Mouse (Mus musculus): Measurements from ENCODE around the gene Gng12. TPM values are rescaled to one million over a fixed set of nuclear protein-coding genes. Genes with fewer than 3 reads are reported as not detected.

Gene Gng12
- total and polyA plus RNA-seq, 2 experiments from 2014 or later: 20.1 to 41.0 TPM

- 67% methylated on average over 5 of the region's 5 CpGs for WGBS
- no peaks in the 10 kb centered on the region for H3K36me3 ChIP-seq (replicated peaks; ENCODE audit: control insufficient read depth, insufficient read depth, low read length)
- H3K9me3 ChIP-seq (replicated peaks; ENCODE audit: control insufficient read depth, low read length): no peaks in the 10 kb centered on the region
- peaks cover 19% of the 10 kb centered on the region for H3K4me1 ChIP-seq (ENCODE audit: control insufficient read depth, insufficient read depth)
- no peak overlapping the region for H3K27ac ChIP-seq (ENCODE audit: low read depth)
- no peaks in the 10 kb centered on the region for H3K27me3 ChIP-seq (ENCODE audit: control insufficient read depth, insufficient read depth, low read length)
- H3K4me2 ChIP-seq (ENCODE audit: low read depth, low read length): no peak overlapping the region
- DNase-seq (ENCODE audit: low spot score) (no peak), ATAC-seq (ENCODE audit: insufficient read depth, low read depth) (no peak)
- TF ChIP-seq EP300 (IDR thresholded peaks at IDR 0.05; ENCODE audit: low read depth) (no peak), CTCF (IDR thresholded peaks at IDR 0.05; ENCODE audit: low read depth) (no peak)
- H3K9ac ChIP-seq (replicated peaks; ENCODE audit: low read depth, low read length): no peak overlapping the region
- H3K4me3 ChIP-seq (ENCODE audit: low read depth, low read length): no peak overlapping the region
These were observed 12.3 kb downstream of the Gng12 start for GRCm38 (mm10) chr6:66908327-66908973.

DNA sequence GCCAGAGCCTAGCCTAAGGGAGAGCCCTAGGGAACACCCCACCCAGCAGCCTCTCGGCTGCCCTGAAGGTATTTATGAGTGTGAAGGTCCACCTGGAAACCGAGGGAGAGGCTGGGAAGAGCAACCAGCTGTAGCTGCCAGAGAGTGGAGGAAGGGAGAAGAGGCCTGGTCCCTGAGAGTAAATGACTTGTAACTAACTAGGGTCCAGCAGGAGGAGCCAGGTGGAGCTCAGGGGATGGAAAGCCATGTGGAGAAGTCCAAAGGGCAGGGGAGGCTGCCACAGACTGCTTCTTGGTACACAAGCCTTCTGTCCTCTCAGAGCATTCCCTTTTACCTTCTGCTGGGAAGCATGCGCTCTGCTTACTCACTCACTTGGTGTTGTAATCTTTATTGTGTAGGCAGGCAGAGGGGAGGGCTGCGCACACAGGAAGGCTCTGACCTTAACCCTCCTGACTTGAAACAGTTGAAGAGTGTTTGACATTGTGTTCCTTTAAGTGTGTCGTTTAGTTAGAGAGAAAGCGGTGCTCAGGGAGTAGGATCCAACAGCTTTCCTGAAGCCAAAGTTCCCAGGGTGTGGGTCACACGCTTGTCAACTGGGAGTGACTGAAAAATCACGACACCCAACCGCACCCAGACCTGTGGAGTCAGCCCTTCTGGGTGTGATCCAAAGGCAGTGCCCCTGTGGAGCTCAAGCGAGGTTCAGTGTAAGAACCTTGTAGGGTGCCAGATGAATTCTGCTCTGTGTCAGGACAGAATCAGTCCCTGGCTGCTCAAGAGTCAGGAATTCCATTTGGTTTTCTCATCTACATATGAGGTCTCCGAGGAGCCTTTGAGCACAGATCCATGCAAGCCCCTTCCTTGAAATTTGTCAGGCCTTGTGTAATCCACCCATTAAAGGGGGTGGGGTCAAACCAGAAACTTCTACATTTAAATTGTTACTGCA is 14.6 kb downstream of the Gng12 start:
- H3K27ac ChIP-seq (ENCODE audit: low read depth): peak overlapping the region; percentile 50
- ATAC-seq (ENCODE audit: insufficient read depth, low read depth): peak; percentile 57
- TF ChIP-seq CTCF (IDR thresholded peaks at IDR 0.05; ENCODE audit: low read depth): no peak
- no peak for TF ChIP-seq EP300 (IDR thresholded peaks at IDR 0.05; ENCODE audit: low read depth)
- no peaks in the 10 kb centered on the region for H3K9me3 ChIP-seq (replicated peaks; ENCODE audit: control insufficient read depth, low read length)
- peaks cover 15% of the 10 kb centered on the region for H3K4me1 ChIP-seq (ENCODE audit: control insufficient read depth, insufficient read depth)
- no peak overlapping the region for H3K9ac ChIP-seq (replicated peaks; ENCODE audit: low read depth, low read length)
- WGBS: 29% methylated on average over 11 of the region's 11 CpGs
- peaks cover 2% of the 10 kb centered on the region; the same call in 1 of the 2 replicates for H3K36me3 ChIP-seq (replicated peaks; ENCODE audit: control insufficient read depth, insufficient read depth, low read length)
- DNase-seq (ENCODE audit: low spot score): peak; percentile 49
- 0 out of 2 replicates have a peak overlapping the region, but pooled peaks have one; percentile 14 for H3K4me2 ChIP-seq (ENCODE audit: low read depth, low read length)
- H3K27me3 ChIP-seq (ENCODE audit: control insufficient read depth, insufficient read depth, low read length): no peaks in the 10 kb centered on the region
- no peak overlapping the region for H3K4me3 ChIP-seq (ENCODE audit: low read depth, low read length)

DNA sequence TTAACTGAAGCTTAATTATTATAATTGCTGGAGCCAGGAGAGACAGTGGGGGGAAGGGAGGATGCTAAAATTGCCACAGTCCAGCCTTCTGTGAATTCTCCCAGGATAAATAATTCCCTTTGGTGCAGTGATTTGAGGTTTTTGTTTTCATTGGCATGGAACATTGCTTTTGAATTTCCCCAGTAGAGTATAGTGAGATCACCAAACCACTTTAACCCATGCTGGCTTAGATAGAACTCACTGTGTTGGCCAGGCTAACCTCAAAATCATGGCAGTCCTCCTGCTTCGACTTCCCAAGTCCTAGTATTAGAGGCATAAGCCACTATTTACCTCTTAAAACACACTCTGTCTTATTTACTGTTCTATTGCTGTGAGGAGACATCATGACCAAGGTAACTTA is 17.2 kb downstream of the Gng12 start:
- peaks cover 5% of the 10 kb centered on the region; the same call in 1 of the 2 replicates for H3K36me3 ChIP-seq (replicated peaks; ENCODE audit: control insufficient read depth, insufficient read depth, low read length)
- H3K4me1 ChIP-seq (ENCODE audit: control insufficient read depth, insufficient read depth): peaks cover 15% of the 10 kb centered on the region
- H3K4me2 ChIP-seq (ENCODE audit: low read depth, low read length): no peak overlapping the region
- 81% methylated on average over 1 of the region's 1 CpGs for WGBS
- H3K4me3 ChIP-seq (ENCODE audit: low read depth, low read length): no peak overlapping the region
- DNase-seq (ENCODE audit: low spot score) (no peak), ATAC-seq (ENCODE audit: insufficient read depth, low read depth) (no peak)
- no peaks in the 10 kb centered on the region for H3K27me3 ChIP-seq (ENCODE audit: control insufficient read depth, insufficient read depth, low read length)
- H3K9me3 ChIP-seq (replicated peaks; ENCODE audit: control insufficient read depth, low read length): no peaks in the 10 kb centered on the region
- H3K27ac ChIP-seq (ENCODE audit: low read depth): no peak overlapping the region
- H3K9ac ChIP-seq (replicated peaks; ENCODE audit: low read depth, low read length): no peak overlapping the region
- no peak for TF ChIP-seq EP300 (IDR thresholded peaks at IDR 0.05; ENCODE audit: low read depth)
- TF ChIP-seq CTCF (IDR thresholded peaks at IDR 0.05; ENCODE audit: low read depth): no peak

- DNase-seq (ENCODE audit: low spot score): no peak
- H3K27me3 ChIP-seq (ENCODE audit: control insufficient read depth, insufficient read depth, low read length): no peaks in the 10 kb centered on the region
- WGBS: 90% methylated on average over 2 of the region's 2 CpGs
- H3K4me2 ChIP-seq (ENCODE audit: low read depth, low read length): no peak overlapping the region
- no peak overlapping the region for H3K4me3 ChIP-seq (ENCODE audit: low read depth, low read length)
- peaks cover 5% of the 10 kb centered on the region; the same call in 1 of the 2 replicates for H3K36me3 ChIP-seq (replicated peaks; ENCODE audit: control insufficient read depth, insufficient read depth, low read length)
- no peak for ATAC-seq (ENCODE audit: insufficient read depth, low read depth)
- no peak overlapping the region for H3K9ac ChIP-seq (replicated peaks; ENCODE audit: low read depth, low read length)
- TF ChIP-seq CTCF (IDR thresholded peaks at IDR 0.05; ENCODE audit: low read depth): no peak
- TF ChIP-seq EP300 (IDR thresholded peaks at IDR 0.05; ENCODE audit: low read depth): no peak
- peaks cover 10% of the 10 kb centered on the region for H3K4me1 ChIP-seq (ENCODE audit: control insufficient read depth, insufficient read depth)
- H3K9me3 ChIP-seq (replicated peaks; ENCODE audit: control insufficient read depth, low read length): no peaks in the 10 kb centered on the region
- H3K27ac ChIP-seq (ENCODE audit: low read depth): no peak overlapping the region
These were observed 19.4 kb downstream of the Gng12 start for GRCm38 (mm10) chr6:66915592-66915991.

DNA sequence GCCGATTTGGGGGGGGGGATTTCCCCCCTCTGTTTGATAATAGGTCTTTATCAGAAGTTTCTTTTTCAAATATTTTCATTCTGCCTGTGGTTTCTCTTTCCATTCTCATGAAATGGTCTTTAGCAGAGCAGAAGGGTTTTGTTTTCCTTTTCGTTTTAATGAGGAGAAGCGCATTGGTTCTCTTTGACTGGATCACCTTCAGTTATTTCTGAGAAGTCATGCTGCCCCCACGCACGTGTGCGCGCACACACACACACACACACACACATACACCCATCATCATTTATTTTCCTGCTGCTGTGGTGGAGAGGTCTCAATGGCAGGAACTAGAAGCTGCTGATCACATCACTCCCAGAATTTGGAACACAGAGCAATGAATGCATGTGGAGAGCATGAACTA is 20.8 kb downstream of the Gng12 start:
- no peak for TF ChIP-seq CTCF (IDR thresholded peaks at IDR 0.05; ENCODE audit: low read depth)
- Histone ChIP-seq H3K4me1 (ENCODE audit: control insufficient read depth, insufficient read depth) (peaks cover 4% of the 10 kb centered on the region; the same call in 1 of the 2 replicates), H3K4me2 (ENCODE audit: low read depth, low read length) (no peak overlapping the region), H3K27ac (ENCODE audit: low read depth) (no peak overlapping the region), H3K9me3 (replicated peaks; ENCODE audit: control insufficient read depth, low read length) (no peaks in the 10 kb centered on the region), H3K36me3 (replicated peaks; ENCODE audit: control insufficient read depth, insufficient read depth, low read length) (peaks cover 5% of the 10 kb centered on the region; the same call in 1 of the 2 replicates), H3K4me3 (ENCODE audit: low read depth, low read length) (no peak overlapping the region), H3K9ac (replicated peaks; ENCODE audit: low read depth, low read length) (no peak overlapping the region), H3K27me3 (ENCODE audit: control insufficient read depth, insufficient read depth, low read length) (no peaks in the 10 kb centered on the region)
- no peak for DNase-seq (ENCODE audit: low spot score)
- no peak for ATAC-seq (ENCODE audit: insufficient read depth, low read depth)
- 92% methylated on average over 7 of the region's 7 CpGs for WGBS

All from heart, postnatal 0 days (tissue).